Mouse (Mus musculus) stomach, embryonic 15.5 days (tissue): Measurements from ENCODE around the gene Wdr46. TPM values are rescaled to one million over a fixed set of nuclear protein-coding genes. Genes with fewer than 3 reads are reported as not detected.
"Not testable (repeated sequence)": the region's sequence is repeated elsewhere in the genome, so short reads cannot be mapped to it uniquely, and the experiment has no call there.

Source experiments
- ATAC-seq: fragments of 200-750 bp; cut with Nextera tagmentation; 2 replicates; pipeline ENCODE4 v1.8.0; 2017; ENCODE audit warnings: low read depth, moderate number of reproducible peaks, moderate TSS enrichment; ENCODE audit not compliant: insufficient read depth, low FRiP score
- H3K27ac ChIP-seq: fragments of 300-500 bp; sonication (generic); 2 replicates; pipeline ENCODE4 v1.5.1; 2015; ENCODE audit warnings: mild to moderate bottlenecking, inconsistent platforms
- H3K27me3 ChIP-seq: fragments of 300-500 bp; sonication (generic); replicated peaks from 2 replicates; pipeline ENCODE4 v1.6.1; 2015; ENCODE audit warnings: inconsistent platforms
- H3K36me3 ChIP-seq: fragments of 300-500 bp; sonication (generic); 2 replicates; pipeline ENCODE4 v1.6.1; 2015; ENCODE audit warnings: inconsistent platforms
- H3K4me1 ChIP-seq: fragments of 300-500 bp; sonication (generic); 2 replicates; pipeline ENCODE4 v1.6.1; 2015; ENCODE audit warnings: inconsistent platforms
- H3K4me2 ChIP-seq: fragments of 300-500 bp; sonication (generic); 2 replicates; pipeline ENCODE4 v1.6.1; 2015; ENCODE audit warnings: mild to moderate bottlenecking, inconsistent platforms
- H3K4me3 ChIP-seq: fragments of 300-500 bp; sonication (generic); replicated peaks from 2 replicates; pipeline ENCODE4 v1.5.1; 2015; ENCODE audit warnings: inconsistent platforms
- H3K9ac ChIP-seq: fragments of 300-500 bp; sonication (generic); 2 replicates; pipeline ENCODE4 v1.6.1; 2015; ENCODE audit warnings: inconsistent platforms
- H3K9me3 ChIP-seq: fragments of 300-500 bp; sonication (generic); 2 replicates; pipeline ENCODE4 v1.6.1; 2016; ENCODE audit warnings: inconsistent platforms
- WGBS: fragments of 180-500 bp; shearing (Covaris S2); methylation state at CpG from one replicate; pipeline ENCODE4 v1.1.7; 2015; 5-methylcytosine and 5-hydroxymethylcytosine counted together
- polyA plus RNA-seq: library from polyadenylated mRNA; unstranded; fragments of >200 nt; fragmentation: Nextera tagmentation; extraction: Ambion mirVana; gene quantifications from 2 replicates; pipeline ENCODE4 v1.2.1, GENCODE M21; 2015

Wdr46 gene
- polyA plus RNA-seq, 1 experiment from 2014 or later = 36.1 TPM

DNA sequence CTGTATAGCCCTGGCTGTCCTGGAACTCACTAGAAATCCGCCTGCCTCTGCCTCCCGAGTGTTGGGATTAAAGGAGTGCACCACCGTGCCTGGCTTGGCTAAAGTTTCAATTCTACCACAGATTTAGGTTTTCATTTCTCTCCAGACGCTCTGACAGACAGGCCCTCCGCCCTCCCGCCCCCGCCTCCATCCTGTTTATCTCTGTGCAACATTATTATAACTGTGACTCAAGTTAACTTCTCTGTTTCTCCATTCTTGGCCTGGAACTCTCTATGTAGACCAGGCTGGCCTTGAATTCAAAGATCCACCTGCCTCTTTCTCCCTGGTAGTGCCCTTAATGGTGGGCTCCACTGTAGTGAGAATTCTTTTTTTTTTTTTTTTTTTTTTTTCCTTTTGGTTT, 38.0 kb upstream of the Wdr46 start:
- Histone ChIP-seq H3K27ac (no peak overlapping the region), H3K4me1 (no peaks in the 10 kb centered on the region), H3K9me3 (no peaks in the 10 kb centered on the region), H3K4me3 (no peak overlapping the region), H3K27me3 (no peaks in the 10 kb centered on the region), H3K36me3 (no peaks in the 10 kb centered on the region), H3K9ac (no peak overlapping the region), H3K4me2 (no peak overlapping the region)
- no peak for ATAC-seq
- 74% methylated on average over 7 of the region's 7 CpGs for WGBS

DNA sequence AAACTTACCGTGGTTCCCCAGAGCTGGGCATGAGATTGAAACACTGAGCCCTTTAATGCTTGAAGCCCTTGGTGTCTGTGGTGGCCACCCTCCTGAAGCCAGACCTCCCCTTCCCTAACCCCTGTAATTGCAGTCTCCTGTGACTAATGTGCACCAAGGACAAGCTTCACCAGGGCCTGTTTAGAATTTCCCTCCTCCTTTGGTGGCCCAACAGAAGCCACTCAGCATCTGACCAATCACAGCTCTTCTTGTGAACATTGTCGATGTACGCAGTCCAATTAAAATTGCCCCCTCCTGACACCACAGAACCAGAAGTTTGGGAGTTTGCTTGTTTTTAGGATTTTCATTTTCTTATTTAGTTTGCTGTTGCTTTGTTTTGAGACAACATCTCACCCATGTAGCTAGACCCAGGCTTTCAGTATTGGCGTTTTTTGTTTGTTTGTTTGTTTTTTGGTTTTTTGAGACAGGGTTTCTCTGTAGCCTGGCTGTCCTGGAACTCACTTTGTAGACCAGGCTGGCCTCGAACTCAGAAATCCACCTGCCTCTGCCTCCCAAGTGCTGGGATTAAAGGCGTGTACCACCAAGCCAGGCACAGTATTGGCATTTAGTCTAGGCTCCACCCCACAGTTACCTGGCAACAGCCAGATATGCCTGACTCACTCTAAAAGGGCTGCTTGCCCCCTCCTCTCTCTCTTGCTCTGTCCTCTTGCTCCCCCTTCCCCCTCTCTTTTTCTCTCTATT, 36.4 kb upstream of the Wdr46 start:
- not testable (repeated sequence) for H3K4me2 ChIP-seq, H3K9me3 ChIP-seq, H3K36me3 ChIP-seq, H3K9ac ChIP-seq, H3K27me3 ChIP-seq, H3K4me1 ChIP-seq, ATAC-seq, H3K4me3 ChIP-seq, H3K27ac ChIP-seq
- WGBS = 75% methylated on average over 6 of the region's 6 CpGs

DNA sequence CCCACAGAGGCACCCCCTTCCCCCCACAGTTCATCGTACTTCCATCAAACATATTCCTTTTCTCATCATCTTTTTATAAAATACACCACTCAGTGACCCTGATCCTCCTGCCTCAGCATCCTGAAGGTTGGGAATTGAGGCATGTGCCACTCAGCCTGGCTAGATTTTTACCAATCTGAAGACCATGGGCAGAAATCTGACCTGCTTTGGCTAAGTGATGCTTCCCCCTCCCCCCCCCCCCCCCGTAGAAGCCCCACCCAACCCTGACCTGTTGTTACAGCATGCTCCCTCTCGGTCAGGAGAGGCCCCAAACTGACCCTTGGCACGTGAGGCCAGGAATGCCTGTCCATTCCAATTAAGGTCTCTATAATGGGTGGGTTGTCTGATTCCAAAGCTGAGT, 35.6 kb upstream of the Wdr46 start, which contains the start of gene Platr17:
TSS of gene Platr17 (plus strand) at position 301 of the 400 bp plus-strand sequence.
- not testable (repeated sequence) for ATAC-seq, H3K36me3 ChIP-seq, H3K4me2 ChIP-seq, H3K27me3 ChIP-seq, H3K9me3 ChIP-seq, H3K4me3 ChIP-seq, H3K4me1 ChIP-seq, H3K27ac ChIP-seq, H3K9ac ChIP-seq
- WGBS = 55% methylated on average over 2 of the region's 4 CpGs

DNA sequence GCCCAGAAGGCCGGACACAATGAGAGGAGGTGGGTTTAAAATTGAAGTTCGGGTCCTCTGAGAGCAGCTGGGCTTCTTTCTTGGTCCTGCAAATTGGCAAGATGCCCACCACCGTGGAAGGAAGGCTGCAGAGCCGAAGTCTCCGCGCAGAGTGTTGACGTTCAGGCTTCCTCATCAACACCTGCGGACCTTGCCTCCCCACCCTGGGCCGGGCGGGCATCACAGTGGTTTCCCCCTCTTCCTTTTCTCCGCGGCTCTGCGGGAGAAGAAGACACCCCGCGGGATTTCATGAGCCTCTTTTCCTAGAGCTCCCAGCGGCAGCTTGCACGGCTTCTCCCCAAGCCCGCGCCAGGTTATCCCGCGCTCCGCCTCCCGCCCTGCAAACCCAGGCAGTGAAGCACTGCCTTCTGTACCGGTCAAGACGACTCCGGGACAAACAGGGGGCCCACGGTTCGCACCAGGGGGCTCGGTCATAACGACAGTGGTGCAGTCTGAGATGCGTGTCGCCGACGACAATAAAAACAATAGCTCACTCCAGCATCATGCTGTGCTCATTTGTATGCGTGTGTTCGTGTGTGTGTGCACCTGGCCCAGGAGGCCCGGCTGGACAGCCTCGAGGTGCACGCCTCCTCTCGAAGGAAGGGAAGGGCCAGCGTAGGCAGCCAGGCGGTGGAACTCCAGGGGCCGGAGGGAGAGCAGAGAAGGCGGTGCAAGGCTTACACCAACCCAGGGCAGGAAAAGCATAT, 32.0 kb upstream of the Wdr46 start:
- no peaks in the 10 kb centered on the region for H3K9me3 ChIP-seq
- H3K27ac ChIP-seq = peak overlapping the region; percentile 95
- H3K4me1 ChIP-seq = peaks cover 16% of the 10 kb centered on the region
- H3K4me2 ChIP-seq = peak overlapping the region; percentile 98
- peak overlapping the region; percentile 52 for H3K9ac ChIP-seq
- peak overlapping the region; percentile 82 for H3K4me3 ChIP-seq
- ATAC-seq = peak; percentile 48
- H3K27me3 ChIP-seq = no peaks in the 10 kb centered on the region
- peaks cover 20% of the 10 kb centered on the region for H3K36me3 ChIP-seq
- WGBS = 1% methylated on average over 43 of the region's 44 CpGs

DNA sequence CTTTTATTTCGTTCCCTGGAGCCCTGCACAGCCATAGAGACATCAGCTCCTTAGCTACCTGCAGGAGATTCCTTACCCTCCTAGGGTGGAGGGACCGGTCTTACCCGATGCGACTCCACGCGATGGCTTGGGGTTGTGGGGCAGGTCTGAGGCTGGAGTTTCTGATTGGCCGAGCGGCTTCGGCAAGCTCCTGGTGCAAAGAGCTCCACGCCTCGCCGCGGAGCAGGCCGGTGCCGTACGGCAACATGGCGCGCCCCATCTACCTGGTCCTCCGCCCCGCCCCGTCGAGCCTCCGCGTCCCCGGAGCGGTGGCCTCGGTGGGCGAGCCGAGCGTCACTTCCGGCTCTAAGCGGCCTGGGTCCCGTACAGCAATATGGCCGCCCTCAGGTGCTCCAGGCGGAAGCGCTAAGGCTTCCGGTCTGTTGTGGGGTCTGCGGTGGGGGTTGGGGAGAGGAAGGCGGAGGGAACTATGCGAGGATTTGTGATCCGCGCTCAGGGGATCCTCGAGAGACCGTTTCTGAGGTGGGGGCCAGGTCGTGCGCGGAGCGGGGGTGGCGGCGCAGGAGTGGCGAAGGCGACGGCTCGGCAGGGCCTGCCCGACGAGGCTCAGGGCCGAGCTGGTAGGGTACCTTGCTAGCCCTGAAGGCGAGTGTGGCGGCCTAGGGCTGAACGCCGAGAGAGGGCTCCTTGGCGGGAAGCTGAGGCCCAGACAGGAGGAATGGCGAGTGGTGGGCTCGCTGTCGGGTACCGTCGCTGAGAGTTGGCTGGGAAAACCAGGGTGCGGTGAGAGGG, 31.2 kb upstream of the Wdr46 start, which contains the start of gene Daxx:
TSS of gene Daxx (plus strand) at position 338 of the 792 bp plus-strand sequence.
- H3K4me2 ChIP-seq = peak within 1 kb of the TSS; percentile 98
- peak within 1 kb of the TSS; percentile 95 for H3K27ac ChIP-seq
- ATAC-seq = peak; percentile 96
- peak within 1 kb of the TSS; percentile 82 for H3K4me3 ChIP-seq
- peaks cover 26% of the 10 kb centered on the region for H3K36me3 ChIP-seq
- WGBS = under 1% methylated on average over 68 of the region's 68 CpGs
- peaks cover 16% of the 10 kb centered on the region for H3K4me1 ChIP-seq
- no peaks in the 10 kb centered on the region for H3K27me3 ChIP-seq
- no peaks in the 10 kb centered on the region for H3K9me3 ChIP-seq
- H3K9ac ChIP-seq = peak within 1 kb of the TSS; percentile 94

DNA sequence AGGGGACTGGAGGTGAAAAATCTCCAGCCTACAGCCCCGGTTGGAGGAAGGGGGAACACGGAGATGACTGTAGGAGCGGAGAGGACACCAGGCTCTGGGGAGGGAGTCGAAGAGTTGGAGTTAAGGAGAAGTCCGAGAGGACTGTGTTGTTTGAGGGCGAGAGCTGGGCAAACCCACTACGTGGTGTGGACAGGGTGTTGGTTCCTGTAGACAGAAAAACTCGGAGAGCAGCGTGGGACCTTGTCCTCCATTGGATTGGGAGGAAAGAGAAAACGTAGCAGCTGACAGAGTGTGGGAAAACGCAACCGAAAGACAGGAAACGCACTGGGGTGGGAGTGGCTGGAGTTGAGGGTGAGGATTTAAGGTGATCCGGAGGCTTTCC, 30.6 kb upstream of the Wdr46 start:
- Histone ChIP-seq H3K9me3 (no peaks in the 10 kb centered on the region), H3K4me1 (peaks cover 17% of the 10 kb centered on the region), H3K36me3 (peaks cover 26% of the 10 kb centered on the region), H3K4me3 (peak overlapping the region; percentile 82), H3K4me2 (peak overlapping the region; percentile 78), H3K9ac (peak overlapping the region; percentile 94), H3K27ac (peak overlapping the region; percentile 95), H3K27me3 (no peaks in the 10 kb centered on the region)
- 0% methylated on average over 14 of the region's 14 CpGs for WGBS
- ATAC-seq = no peak

DNA sequence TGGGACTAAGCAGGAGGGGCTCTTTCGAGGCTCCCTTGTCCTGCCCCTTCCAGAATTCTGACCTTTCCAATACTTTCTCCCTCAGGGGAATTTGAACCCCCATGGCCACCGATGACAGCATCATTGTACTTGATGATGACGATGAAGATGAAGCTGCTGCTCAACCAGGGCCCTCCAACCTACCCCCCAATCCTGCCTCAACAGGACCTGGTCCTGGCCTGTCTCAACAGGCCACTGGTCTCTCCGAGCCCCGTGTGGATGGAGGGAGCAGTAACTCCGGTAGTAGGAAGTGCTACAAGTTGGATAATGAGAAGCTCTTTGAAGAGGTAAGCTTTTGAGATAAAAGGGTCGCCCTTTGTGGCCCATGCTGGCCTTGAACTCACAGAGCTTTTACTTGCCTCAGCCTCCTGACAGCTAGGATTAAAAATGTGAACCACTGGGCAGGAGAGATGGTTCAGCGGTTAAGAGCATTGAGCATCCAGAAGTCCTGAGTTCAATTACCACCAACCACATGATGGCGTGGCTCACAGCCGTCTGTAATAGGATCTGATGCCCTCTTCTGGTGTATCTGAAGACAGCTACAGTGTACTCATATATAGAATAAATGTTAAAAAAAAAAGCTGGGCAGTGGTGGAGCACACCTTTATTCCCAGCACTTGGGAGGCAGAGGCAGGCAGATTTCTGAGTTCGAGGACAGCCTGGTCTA, 30.0 kb upstream of the Wdr46 start:
- no peaks in the 10 kb centered on the region for H3K27me3 ChIP-seq
- ATAC-seq = no peak
- peak overlapping the region; percentile 94 for H3K9ac ChIP-seq
- 41% methylated on average over 11 of the region's 11 CpGs for WGBS
- H3K27ac ChIP-seq = peak overlapping the region; percentile 95
- H3K4me3 ChIP-seq = peak overlapping the region; percentile 82
- peak overlapping the region; percentile 78 for H3K4me2 ChIP-seq
- H3K4me1 ChIP-seq = peaks cover 21% of the 10 kb centered on the region
- H3K9me3 ChIP-seq = no peaks in the 10 kb centered on the region
- peaks cover 26% of the 10 kb centered on the region for H3K36me3 ChIP-seq

DNA sequence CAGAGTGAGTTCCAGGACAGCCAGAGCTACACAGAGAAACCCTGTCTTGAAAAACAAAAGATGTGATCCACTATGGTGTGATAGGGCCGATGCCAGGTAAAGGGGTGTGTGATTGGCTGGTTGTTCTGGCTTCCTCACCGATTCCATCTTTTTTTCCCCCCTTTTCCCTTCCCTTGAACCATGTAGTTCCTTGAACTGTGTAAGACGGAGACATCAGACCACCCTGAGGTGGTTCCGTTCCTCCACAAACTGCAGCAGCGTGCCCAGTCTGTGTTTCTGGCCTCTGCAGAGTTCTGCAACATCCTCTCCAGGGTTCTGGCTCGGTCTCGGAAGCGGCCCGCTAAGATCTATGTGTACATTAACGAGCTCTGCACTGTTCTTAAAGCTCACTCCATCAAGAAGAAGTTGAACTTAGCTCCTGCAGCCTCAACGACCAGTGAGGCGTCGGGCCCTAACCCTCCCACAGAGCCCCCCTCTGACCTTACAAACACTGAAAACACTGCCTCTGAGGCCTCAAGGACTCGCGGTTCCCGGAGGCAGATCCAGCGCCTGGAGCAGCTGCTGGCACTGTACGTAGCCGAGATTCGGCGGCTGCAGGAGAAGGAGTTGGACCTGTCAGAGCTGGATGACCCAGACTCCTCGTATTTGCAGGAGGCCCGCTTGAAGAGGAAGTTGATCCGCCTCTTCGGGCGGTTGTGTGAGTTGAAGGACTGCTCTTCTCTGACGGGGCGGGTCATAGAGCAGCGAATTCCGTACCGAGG, 29.2 kb upstream of the Wdr46 start:
- no peaks in the 10 kb centered on the region for H3K9me3 ChIP-seq
- ATAC-seq = no peak
- no peak overlapping the region for H3K4me3 ChIP-seq
- H3K4me2 ChIP-seq = no peak overlapping the region
- H3K4me1 ChIP-seq = peaks cover 21% of the 10 kb centered on the region
- no peaks in the 10 kb centered on the region for H3K27me3 ChIP-seq
- H3K36me3 ChIP-seq = peaks cover 26% of the 10 kb centered on the region
- WGBS = 91% methylated on average over 31 of the region's 31 CpGs
- H3K27ac ChIP-seq = no peak overlapping the region
- H3K9ac ChIP-seq = no peak overlapping the region

DNA sequence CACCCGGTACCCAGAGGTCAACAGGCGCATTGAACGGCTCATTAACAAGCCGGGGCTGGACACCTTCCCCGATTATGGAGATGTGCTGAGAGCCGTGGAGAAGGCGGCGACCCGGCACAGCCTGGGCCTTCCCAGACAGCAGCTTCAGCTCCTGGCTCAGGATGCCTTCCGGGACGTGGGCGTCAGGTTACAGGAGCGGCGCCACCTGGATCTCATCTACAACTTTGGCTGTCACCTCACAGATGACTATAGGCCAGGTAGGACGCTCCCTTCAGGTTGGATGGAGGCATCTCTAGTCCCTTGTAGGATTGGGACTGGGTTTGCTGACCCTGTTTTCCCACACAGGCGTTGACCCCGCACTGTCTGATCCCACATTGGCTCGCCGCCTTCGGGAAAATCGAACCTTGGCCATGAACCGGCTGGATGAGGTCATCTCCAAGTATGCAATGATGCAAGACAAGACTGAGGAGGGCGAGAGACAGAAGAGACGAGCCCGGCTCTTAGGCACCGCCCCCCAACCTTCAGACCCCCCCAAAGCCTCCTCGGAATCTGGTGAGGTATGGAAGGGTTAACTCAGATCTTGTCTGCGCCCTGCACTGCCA, 28.5 kb upstream of the Wdr46 start:
- no peaks in the 10 kb centered on the region for H3K9me3 ChIP-seq
- H3K36me3 ChIP-seq = peaks cover 27% of the 10 kb centered on the region
- no peak for ATAC-seq
- H3K27me3 ChIP-seq = no peaks in the 10 kb centered on the region
- 89% methylated on average over 28 of the region's 28 CpGs for WGBS
- no peak overlapping the region for H3K27ac ChIP-seq
- H3K9ac ChIP-seq = no peak overlapping the region
- peaks cover 24% of the 10 kb centered on the region for H3K4me1 ChIP-seq
- H3K4me3 ChIP-seq = no peak overlapping the region
- no peak overlapping the region for H3K4me2 ChIP-seq

DNA sequence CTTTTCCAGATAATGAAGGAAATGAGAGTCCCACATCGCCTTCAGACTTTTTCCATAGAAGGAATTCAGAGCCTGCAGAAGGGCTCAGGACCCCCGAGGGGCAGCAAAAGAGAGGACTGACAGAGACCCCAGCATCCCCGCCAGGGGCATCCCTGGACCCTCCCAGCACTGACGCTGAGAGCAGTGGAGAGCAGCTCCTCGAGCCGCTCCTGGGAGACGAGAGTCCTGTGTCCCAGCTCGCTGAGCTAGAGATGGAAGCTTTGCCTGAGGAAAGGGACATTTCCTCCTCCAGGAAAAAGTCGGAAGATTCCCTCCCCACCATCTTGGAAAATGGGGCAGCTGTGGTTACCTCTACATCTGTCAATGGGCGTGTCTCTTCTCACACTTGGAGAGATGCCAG, 27.2 kb upstream of the Wdr46 start:
- H3K27ac ChIP-seq = no peak overlapping the region
- no peak overlapping the region for H3K4me3 ChIP-seq
- ATAC-seq = no peak
- no peaks in the 10 kb centered on the region for H3K27me3 ChIP-seq
- WGBS = 91% methylated on average over 10 of the region's 10 CpGs
- no peak overlapping the region for H3K4me2 ChIP-seq
- H3K36me3 ChIP-seq = peaks cover 40% of the 10 kb centered on the region
- no peak overlapping the region for H3K9ac ChIP-seq
- no peaks in the 10 kb centered on the region for H3K9me3 ChIP-seq
- peaks cover 29% of the 10 kb centered on the region for H3K4me1 ChIP-seq
